Mouse (Mus musculus): ENCODE data around the gene Rhox3c. TPM values are rescaled to one million over a fixed set of nuclear protein-coding genes. Genes with fewer than 3 reads are reported as not detected.
"Not testable (repeated sequence)": the region's sequence is repeated elsewhere in the genome, so short reads cannot be mapped to it uniquely, and the experiment has no call there.

The Rhox3c gene
- total RNA-seq (2021), result not detected

DNA sequence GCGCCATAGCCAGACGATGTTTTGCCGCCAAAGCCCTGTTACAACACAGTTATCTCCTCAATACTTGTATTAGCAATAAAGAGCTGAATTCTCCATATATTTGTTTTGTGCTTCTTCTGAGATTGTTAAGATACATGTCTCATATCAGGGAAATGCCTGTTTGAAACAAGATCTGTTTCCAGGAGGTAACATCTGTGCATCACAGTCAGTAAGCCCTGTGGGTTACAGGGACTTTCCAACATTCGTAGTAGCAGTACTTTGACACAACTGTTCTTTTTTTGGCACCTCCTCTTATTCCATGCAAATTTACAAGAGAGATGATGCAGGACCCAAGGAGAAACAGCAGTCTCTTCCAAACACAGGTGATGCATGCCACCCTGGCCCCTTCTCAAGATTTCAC, at the start of gene Rhox3c:
TSS of gene Rhox3c (plus strand) at position 301 of the 400 bp plus-strand sequence.
- DNase-seq (ENCODE audit: low spot score); intact Hi-C loops (cut with DNase I): not testable (repeated sequence)

GRCm38 (mm10) chrX:37411767-37412166, 46.6 kb upstream of the Rhox3c start, which contains the start of gene Rhox2b:
Rhox2b (plus strand) TSS chrX:37412067.
- intact Hi-C loops (cut with DNase I); DNase-seq (ENCODE audit: low spot score): not testable (repeated sequence)

DNA sequence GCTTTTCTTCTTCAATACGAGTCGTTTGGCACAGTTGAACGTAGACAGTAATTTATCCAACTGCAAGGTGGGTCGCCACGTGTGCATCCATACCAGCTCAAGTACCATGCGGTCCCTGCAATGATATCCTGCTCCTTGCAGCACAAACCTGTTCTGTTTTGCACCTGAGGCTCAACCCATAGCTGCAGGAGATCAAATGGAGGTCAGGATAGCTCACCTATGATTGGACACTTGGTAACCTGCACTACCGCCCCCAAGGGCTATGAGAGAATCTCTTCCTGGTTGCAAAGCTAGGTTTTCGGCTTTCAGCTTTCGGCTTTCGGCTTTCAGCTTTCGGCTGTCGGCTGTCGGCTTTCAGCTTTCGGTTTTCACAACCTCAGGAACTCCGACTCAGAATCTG, 26.2 kb upstream of the Rhox3c start, which contains the start of gene Rhox4b:
TSS of gene Rhox4b (plus strand) at position 301 of the 400 bp plus-strand sequence.
- intact Hi-C loops (cut with DNase I); DNase-seq (ENCODE audit: low spot score): not testable (repeated sequence)

- DNase-seq (ENCODE audit: low spot score); intact Hi-C loops (cut with DNase I): not testable (repeated sequence)
Observed at GRCm38 (mm10) chrX:37453380-37453779, 5.0 kb upstream of the Rhox3c start, which contains the start of gene Rhox2c. Rhox2c (plus strand) TSS chrX:37453680.

GRCm38 (mm10) chrX:37480037-37480436, 21.7 kb downstream of the Rhox3c start, which contains the start of gene Rhox4c:
Rhox4c (plus strand) TSS chrX:37480337.
- intact Hi-C loops (cut with DNase I); DNase-seq (ENCODE audit: low spot score): not testable (repeated sequence)

GRCm38 (mm10) chrX:37514059-37514458, 55.7 kb downstream of the Rhox3c start, which contains the start of gene Rhox4d:
Rhox4d (plus strand) TSS chrX:37514359.
- DNase-seq (ENCODE audit: low spot score); intact Hi-C loops (cut with DNase I): not testable (repeated sequence)

Other genes with a start within 250 kb of the Rhox3c start
- gene Gm9, start 247.5 kb upstream of the Rhox3c start, total RNA-seq (2021), result not detected
- gene Rhox1, start 236.3 kb upstream of the Rhox3c start, total RNA-seq (2021), result not detected
- not detected for gene Rhox2a, start 213.6 kb upstream of the Rhox3c start, total RNA-seq (2021)
- not detected for gene Rhox3a, start 208.7 kb upstream of the Rhox3c start, total RNA-seq (2021)
- gene Rhox4a, start 193.2 kb upstream of the Rhox3c start, total RNA-seq (2021), result not detected
- gene Rhox3a2, start 78.6 kb upstream of the Rhox3c start, total RNA-seq (2021), result not detected
- gene Rhox4a2, start 67.7 kb upstream of the Rhox3c start, total RNA-seq (2021), result not detected
- not detected for gene Rhox2b, start 46.5 kb upstream of the Rhox3c start, total RNA-seq (2021)
- not detected for gene Rhox4b, start 26.1 kb upstream of the Rhox3c start, total RNA-seq (2021)
- not detected for gene Rhox2c, start 4.9 kb upstream of the Rhox3c start, total RNA-seq (2021)
- gene Rhox4c, start 21.8 kb downstream of the Rhox3c start, total RNA-seq (2021), result not detected
- not detected for gene Rhox2d, start 34.8 kb downstream of the Rhox3c start, total RNA-seq (2021)
- gene Rhox4d, start 55.8 kb downstream of the Rhox3c start, total RNA-seq (2021), result not detected
- gene Rhox2e, start 71.9 kb downstream of the Rhox3c start, total RNA-seq (2021), result not detected
- gene Rhox3e, start 83.4 kb downstream of the Rhox3c start, total RNA-seq (2021), result not detected
- not detected for gene Rhox4e, start 98.8 kb downstream of the Rhox3c start, total RNA-seq (2021)
- not detected for gene Rhox2f, start 112.8 kb downstream of the Rhox3c start, total RNA-seq (2021)
- not detected for gene Rhox3f, start 122.4 kb downstream of the Rhox3c start, total RNA-seq (2021)
- not detected for gene Rhox4f, start 149.1 kb downstream of the Rhox3c start, total RNA-seq (2021)
- not detected for gene Rhox3g, start 170.0 kb downstream of the Rhox3c start, total RNA-seq (2021)
- not detected for gene Rhox2g, start 184.9 kb downstream of the Rhox3c start, total RNA-seq (2021)
- gene Rhox4g, start 192.7 kb downstream of the Rhox3c start, total RNA-seq (2021), result not detected
- gene Rhox3h, start 210.2 kb downstream of the Rhox3c start, total RNA-seq (2021), result not detected
- gene Rhox2h, start 214.7 kb downstream of the Rhox3c start, total RNA-seq (2021), result not detected

Data from heart, postnatal 25 days (tissue).